Mouse (Mus musculus) frontal cortex, postnatal 25 days (tissue): Measurements from ENCODE around the gene Dnm3.

Experiments used
- DNase-seq, 2 experiments: peaks; one replicate each; pipeline ENCODE4 v3.0.0; 2022; ENCODE audit warnings: low spot score in 2 of 2

Dnm3 gene

DNA sequence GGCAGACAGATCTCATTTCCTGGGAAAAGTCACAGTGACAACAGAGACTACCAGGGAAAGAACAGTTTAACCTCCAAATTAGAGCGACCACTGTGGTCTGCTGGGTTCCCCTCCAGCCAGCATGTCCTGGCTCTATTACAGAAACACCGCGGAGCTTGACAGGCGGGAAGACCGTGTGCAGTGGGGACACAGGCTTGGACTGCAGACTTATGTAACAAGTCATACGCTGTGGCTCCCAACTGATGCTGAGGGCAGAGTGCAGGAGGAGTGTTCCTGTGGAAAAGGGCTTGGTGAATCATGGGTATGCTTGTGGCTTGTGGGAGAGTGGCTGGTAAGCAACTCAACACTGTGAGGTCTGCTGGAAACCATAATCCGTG is 368.4 kb downstream of the Dnm3 start:
- no peak for DNase-seq

DNA sequence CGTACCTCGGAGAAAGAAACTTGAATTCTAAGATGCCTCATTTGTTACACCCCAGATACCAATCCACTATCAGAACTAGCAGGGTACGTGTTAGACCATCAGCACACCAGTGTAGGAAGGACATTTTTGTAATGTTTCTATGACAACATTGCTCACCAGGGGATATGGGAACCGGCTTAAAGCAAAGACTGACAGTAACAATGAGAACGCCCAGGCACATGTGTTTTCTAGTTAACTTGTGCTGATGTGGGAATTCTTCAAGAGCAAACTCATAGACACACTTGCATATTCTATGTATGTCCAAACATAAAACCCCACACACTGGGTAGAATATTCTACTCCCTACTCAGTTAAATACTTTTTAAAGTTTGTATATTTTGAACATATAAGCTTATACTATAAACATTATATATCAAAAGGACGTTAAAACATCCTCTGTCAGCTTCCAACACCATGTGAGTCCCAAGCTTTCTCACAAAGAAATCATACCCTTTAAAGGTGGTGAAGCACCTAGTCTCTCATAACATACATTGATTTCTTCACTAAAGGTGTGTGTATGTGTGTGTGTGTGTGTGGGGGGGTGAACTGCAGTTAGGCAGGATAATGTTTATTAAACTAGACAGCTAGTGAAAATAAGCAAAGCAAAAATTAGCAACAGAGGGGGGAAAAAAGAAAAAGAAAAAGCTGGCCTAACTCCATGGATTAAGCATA is 369.0 kb downstream of the Dnm3 start:
- DNase-seq = no peak

DNA sequence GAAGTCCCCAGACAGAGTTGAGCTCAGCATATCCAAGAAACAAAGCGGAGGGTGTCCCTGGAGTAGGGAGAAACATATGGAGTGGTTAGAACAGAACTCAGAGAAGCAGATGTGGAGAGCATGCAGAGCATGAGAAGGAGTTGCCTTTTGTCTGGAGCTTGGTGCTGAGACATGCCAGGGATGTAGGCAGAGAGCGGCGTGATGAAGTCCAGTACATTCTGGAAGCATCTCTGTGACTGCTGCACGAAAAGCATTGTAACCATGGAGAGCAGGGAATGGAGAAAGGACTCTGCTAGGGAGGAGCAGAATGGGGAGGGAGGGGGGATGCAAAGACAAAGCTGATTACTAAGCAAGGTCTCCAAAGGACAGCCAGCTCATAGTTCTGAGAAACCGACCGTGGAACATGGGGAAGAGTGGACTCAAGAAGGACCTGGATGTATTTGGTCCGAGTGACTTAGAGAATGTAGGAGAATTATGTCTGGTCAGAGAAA is 369.6 kb downstream of the Dnm3 start:
- no peak for DNase-seq

DNA sequence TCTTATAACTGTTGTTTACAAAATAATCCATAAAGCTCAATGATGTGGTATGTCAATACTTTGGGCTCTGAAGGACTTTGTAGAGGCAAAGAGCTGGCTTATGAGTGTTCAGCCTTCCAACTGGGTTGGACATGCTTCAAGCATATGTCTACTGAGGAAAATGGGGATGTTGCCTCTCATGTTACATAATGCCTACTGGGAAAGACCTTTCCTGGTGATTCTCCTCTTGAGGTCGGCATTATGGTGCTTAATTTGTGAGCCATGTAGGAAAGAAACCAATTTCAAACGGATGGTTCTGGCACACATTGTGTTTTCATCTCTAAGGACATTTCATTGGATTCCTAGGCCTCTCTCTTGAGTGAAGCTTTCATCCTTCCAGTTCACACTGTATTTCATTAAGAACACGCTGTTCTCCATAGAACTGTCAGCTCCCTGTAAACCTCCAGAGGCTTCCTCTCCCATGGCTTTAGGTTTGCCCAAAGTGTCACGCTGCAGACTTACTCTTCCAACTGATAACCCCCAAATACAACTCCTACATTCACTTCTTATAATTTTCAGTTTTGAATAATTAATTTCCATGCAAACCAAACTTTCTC is 370.7 kb downstream of the Dnm3 start:
- DNase-seq = no peak

DNA sequence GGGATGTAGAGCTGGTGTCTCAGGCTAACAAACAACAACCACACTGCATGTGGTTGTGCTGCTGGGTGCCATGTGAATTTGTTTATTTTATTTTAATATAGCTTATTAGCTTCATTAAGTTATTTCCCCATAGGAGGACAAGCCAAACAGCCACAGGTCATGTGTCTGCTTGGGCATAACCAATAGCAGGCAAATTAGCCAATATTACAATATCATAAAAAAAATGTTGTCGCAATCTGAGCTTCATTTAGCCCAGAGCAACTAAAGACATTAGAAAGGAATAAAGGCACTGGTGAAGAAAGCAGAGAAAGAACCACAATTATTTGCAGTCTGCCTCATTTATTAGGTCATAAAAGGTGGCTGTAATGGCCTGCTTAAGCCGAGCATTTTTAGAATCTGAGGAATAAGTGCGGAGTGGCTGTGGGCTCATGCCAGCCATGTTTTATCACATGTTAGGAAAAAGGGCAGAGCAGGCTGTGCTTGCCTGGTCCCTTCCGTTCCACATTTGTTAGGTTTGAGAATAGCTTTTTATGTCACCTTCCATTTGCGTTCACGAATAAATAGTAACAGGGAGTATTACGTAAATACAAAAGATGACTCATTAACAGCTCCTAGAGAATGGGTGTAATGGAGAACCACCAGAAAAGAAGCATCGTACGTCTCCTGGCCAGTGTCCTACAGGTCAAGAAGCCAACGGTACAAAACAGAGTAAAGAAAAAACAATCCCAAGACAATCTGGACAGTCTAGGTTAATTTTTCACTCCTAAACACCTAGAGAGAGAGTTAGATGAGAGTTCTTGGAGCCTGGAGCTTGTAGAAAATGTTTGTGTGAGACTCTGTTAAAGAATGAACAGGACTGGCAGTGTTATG is 376.6 kb downstream of the Dnm3 start:
- DNase-seq = no peak

DNA sequence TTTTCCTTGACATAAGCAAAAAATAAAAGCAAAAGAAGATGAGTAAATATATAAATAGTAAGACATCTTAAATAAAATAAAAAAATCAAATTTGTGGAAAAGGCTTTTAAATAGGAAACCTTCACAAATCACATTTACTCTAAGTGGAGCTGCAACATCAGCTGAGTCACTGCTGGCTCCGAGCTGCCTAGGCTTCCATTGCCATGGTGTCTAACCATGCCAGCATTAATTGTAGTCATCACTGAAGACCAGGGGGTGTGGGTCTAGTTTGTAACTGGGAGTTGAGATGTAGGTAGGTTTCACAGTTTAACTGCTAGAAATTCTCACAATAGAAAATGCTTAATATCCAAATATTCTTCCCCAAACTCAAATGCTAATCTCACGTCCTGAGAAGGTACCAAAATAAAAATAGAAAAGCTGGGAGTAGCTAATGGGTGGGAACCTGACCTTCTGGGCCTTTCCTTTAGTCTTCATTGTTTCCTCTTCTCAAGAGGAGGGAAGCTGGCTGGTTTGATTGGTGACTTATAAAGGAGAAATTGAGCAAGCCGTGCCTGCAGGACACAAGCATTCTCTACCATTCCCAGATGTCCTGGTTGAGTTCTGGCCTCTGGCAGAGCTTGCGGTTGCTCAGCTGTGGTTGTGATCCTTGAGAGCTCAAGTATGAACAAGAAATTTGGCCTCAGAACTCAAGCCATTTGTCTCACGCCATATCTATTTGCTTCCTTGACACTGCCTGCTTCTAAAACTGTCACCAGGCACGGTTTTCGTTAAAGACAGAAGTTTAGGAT is 377.6 kb downstream of the Dnm3 start:
- no peak for DNase-seq

DNA sequence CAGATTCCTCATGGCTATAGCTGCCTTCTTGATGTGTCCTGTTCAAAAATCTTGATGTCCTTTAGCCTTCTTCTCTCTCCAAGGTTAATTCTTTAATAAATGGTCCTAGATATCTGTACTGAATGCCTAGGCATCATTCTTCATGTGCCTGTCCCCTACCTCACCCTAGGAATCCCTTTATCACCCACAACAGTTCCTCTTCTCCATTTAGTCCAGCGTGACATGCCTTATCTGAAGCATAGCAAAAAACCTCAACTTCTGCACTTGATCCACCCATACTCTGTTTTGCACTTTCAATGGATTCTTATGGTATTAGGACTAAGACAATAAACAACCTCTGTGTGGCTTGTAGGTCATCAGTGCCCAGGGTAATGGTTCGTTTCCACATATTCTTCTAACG is 378.6 kb downstream of the Dnm3 start:
- DNase-seq = no peak

DNA sequence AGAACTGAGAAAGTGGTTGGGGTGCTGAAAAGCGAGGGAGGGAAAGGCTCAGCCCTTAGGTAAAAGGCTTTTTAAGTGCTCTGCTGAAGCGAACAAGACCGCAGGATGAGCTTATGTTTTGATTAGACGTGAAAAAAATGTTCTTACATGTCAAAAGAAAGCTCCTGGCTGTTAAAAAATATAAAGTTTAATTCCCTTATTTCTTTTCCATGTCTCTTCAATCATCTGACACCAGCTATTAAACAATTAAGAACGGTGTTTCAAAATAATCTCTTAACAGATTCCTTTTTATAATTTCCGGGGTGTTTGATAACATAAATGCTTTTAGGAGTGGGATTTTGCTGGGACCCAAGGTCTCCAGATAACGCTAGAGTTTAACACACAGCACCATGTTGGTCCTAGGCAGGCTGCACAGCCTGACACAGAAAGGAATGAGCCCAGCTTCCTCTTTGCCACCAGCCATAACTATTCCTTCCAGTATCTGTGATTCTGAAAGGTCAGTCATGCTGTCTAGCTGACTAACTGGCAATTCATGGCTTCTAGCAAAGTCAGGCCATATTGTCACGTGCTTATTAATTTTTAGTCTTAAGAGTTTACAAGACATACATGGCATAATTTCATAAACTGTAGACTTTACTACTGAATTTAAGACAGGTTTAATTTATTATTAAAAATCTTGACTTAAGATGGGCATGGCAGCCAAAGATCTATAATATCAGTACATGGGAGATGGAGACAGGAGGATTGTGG is 383.1 kb downstream of the Dnm3 start:
- DNase-seq = no peak

DNA sequence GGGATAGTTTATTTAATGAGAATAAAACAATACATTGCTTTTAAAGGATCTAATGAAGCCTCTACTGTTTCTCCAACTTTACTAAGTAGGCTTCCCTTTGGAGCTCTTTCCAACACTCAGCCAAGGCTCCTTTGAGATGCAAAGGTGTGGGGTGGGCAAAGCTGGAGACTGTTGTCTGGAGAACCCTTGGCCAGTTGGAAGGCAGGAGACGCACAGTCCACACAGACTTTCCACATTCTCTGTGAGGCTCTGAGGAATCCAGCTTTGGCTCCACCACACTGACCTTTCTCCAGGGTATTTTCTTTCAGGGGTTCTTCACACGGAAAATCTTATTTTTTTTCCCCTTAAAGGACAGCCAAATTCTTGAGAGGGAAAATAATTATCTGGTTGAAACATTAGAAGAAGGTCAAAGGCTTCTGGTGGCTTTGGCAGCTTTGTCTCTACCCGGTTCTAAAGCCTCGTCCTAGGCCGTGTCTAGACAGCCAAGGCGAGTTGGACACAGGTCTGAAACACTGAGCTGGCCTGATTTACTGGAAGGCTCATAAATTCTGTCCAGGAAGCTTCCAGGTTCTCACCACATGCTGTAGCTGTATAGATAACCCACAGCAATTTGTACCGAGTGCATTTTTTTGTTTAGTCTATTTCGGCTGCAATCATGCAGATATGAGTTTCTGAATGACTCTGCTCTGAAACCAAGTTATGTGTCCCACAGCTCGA is 383.9 kb downstream of the Dnm3 start:
- no peak for DNase-seq

DNA sequence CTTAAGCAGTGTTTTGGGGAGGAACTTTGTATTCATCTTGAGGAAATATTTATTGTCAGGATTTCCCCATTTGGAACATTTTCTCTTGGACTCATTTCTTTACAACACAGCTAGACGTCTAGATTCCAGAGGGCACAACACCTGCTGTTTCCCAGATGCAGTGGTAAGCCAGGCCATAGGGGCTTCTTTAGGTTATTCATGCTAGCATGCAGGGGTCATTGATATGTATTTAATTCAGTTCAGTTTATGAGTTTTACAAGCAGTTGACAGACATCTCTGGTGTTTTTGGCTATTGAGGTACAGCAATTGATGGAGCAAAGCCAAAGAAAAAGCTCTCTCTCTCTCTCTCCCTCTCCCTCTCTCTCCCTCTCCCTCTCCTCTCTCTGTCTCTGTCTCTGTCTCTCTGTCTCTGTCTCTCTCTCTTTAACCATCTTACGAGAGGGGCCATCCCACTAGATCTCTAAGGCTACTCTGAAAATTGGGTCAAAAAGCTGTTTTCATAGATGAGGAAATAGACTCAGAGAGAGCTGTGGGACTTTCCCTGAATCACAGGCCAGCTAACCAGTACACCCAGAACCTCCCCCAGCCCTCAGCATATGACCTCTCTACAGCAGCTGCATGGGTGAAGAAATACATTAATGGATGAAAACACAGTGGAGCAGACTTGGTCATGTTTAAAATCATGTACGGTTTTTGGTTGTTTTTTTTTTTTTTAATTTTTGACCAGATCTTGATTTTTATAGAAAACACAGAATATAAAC is 384.8 kb downstream of the Dnm3 start:
- DNase-seq = no peak

DNA sequence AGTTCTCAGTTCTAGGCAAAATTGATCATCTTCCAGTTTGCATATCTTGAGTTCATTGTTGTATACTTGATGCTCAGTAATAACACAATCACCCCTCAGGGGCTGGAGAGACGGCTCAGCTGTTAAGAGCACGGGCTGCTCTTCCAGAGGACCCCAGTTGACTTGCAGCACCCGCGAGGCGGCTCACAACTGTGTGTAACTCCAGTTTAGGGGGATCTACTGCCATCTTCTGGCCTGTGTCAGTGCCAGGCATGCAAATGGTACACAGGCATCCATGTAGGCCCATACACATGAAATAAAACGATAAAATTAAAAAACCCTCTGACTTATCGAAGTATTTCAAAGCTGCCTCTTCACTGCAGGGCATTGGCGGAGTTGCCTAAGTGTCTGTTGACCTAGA is 385.4 kb downstream of the Dnm3 start:
- no peak for DNase-seq

DNA sequence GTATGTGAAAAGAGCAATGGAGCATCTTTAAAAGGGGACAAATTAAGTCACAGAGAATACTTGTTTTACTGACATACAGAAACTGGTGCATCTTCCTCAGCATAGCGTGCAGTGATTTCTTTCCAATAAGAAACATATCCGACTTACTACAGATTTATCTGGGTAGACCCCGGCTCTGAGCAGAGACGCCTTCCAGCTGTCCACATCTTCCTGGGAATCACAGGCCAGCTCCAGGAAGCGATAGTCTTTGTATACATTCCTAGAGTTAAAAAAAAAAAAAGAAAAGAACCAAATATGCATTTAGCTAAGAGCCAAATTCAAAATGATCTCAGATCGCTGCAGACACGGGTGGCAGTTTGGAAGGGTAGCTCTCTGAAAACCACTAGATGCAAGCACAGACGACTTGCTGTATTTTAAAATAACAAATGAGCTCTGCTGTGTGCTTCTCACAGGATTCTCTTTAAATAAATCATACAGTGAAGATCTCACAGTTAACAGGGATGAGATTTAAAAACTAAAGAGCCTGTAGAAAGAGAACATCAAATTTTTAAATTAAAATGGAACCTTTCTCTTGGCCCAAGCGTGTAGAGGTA is 393.9 kb downstream of the Dnm3 start:
- DNase-seq = no peak

DNA sequence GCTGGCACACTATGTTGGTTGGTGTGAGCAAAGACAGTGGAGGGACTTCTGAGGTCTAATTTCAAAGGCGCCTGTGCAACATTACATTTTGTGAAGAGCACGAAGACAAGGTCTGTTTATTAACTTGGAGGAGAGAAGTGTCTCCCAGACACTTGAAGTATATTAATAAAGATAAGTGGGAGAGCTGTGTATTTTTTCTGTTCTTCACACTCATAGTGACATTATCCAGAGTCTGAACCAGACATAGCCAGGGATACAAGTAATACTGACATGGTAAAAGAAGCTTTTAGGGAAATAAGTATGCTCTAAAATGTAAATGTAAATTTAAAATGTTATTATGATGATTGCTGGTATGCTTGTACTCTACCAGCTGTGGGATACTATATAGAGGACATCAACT is 394.5 kb downstream of the Dnm3 start:
- DNase-seq = no peak

DNA sequence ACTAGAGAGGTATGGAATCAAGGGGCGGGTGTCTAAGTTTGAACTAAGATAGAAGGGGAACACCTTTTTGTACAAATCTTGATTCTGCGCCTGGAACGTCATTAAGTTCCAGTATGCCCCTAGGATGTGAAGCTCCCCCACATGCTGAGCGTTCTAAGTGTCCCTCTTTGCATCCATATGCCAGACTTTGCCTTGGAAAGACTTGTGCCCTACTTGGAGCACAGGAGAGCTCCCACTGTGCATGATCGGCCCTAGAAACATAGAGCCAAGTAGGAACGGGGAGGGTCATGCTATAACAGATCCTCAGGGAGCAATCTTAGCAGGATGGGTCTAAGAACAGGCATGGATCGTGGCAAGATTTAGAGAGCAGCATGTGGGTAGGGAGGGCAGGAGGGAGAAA is 395.1 kb downstream of the Dnm3 start:
- DNase-seq = no peak

DNA sequence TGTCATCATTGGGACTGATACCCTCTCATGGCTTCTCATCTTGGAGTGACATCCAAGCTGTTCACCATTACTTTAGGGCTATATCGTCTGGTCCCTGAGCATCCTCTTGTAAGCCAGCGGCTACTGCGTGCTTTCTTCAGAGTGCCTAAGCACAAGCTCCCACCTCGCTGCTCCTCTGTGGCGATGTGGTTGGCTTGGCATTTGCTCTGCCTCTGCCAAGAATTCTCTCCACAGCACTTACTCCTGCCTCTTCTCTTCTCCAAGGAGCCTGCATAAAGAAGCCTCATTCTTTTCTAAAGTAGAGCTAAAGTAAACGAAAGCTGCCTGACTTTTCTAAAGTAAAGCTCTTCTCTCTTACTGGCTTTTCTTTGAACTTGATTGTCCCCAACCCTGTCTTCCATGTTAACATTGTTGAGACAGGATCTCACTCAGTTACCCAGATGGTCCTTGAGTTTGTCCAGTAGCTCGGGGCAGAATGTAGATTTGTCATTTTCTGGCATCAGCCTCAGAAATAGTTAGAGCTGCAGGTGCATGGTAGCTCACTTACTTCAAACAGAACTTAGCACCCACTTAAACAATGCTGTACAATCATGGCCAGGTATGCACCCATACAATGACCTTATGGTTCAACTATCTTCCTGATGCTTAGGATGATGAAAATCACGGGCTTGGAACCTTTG is 396.0 kb downstream of the Dnm3 start:
- no peak for DNase-seq

DNA sequence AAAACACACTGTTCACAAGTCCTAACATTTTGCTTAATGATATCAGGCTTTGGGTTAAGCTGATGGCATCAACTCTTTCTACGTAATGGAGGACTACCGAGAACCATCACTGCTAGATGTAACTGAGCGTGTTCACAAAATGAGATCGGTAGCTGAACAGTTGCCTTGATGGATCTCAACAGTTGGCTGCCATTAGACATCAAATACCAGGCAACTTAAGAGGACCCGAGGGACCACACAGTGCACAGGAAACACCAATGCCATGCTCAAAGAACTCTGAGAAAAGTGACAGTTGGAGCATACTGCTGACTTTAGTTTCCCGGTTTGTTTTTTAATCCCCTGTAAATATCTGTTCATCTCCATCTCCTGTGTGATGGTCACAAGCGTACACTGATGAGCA is 397.8 kb downstream of the Dnm3 start:
- no peak for DNase-seq

DNA sequence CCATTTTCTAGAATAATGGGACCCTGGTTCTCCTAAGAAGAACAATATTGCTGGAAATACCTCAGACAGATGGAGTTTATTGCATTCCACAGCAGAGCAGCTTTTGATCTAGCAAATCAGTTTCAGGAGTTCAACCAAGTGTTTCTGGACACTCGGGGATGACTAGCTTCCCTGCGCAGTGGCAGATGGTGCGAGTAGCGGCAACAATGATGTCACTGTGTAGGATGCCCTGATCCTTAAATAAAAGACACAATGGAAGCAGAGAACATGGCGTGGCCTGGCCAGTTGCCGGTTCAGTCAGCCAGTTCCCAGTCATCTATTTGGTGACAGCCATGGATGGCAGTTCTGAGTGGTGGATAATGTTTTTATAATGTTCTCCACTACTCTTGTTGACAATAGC is 400.4 kb downstream of the Dnm3 start:
- DNase-seq = no peak

DNA sequence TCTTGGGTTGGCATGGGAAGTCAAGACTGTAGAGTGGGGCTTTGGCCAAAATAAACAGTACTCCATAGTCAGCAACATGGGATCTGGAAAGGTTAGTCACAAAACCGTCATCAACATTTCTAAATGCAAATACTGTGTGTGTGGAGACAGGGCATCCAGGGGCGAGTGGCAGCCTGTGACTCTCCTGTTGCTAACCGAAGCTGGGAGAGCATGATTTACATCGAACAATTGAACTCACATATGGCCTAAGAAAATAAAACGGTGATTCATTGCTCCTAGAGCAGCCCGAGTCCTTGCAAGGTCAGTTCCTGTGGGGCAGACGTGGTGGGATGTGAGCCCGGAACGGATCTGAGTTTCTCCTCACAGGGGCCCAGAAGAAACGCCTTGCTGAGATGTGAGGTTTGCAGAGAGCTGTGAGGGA is 401.2 kb downstream of the Dnm3 start:
- no peak for DNase-seq

DNA sequence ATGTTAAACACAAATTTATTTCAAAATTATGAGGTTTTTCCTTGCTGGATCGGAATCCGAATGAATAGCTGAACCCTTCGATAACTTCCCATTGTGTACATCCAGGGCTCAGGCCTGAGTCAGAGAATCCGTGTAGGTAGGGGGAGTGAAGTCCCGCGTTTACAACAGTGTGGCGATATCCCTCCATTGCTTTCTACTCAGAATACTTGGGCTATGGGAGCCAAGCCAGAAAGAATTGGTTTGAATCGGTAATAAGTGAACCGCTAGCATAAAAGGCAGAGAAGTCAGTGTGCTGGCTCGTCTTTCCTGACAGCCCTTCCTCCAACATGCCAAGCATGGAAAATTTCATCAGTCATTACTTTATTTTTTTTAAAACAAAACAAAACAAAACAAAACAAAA is 402.0 kb downstream of the Dnm3 start:
- no peak for DNase-seq
